ENCODE assay signal across 8 mouse cellular contexts in genomic region chr9:47530544-47530921, GRCm38 (mm10). TPM values are rescaled to one million over a fixed set of nuclear protein-coding genes. Genes with fewer than 3 reads are reported as not detected.
DNase-seq lines count a peak whose midpoint lies in the region; ATAC-seq and TF ChIP-seq lines count a peak whose summit lies in the region.

No protein-coding gene starts in this region.

- no peak for DNase-seq in heart, postnatal 4 days
- DNase-seq in liver, embryonic 14.5 days (ENCODE audit: low read depth in 3 of 3, low spot score in 3 of 3) = no peak
- DNase-seq in right cerebral cortex, postnatal 4 days = no peak
- DNase-seq in cerebellum, postnatal 10 days = no peak
- no peak for DNase-seq in cerebellum, postnatal 36 days

- no peak for ATAC-seq in heart, embryonic 14.5 days (ENCODE audit: insufficient number of reproducible peaks, insufficient read depth, low FRiP score, low read depth)
- peak; percentile 48 for ATAC-seq in forebrain, embryonic 12.5 days (ENCODE audit: low FRiP score)
- peak; percentile 21; the same call in 1 of the 2 replicates for ATAC-seq in liver, embryonic 14.5 days (ENCODE audit: insufficient read depth)

- no peak for TF ChIP-seq EP300 in liver, embryonic 14.5 days (IDR thresholded peaks at IDR 0.05; ENCODE audit: low read depth)

- H3K9ac ChIP-seq in heart, embryonic 14.5 days (ENCODE audit: low read length) = peak overlapping the region; percentile 74
- H3K9ac ChIP-seq in forebrain, embryonic 12.5 days = peak overlapping the region; percentile 93
- no peak overlapping the region for H3K9ac ChIP-seq in liver, embryonic 14.5 days (replicated peaks)

- peak overlapping the region; percentile 95 for H3K4me2 ChIP-seq in heart, embryonic 14.5 days (ENCODE audit: low read length)
- H3K4me2 ChIP-seq in forebrain, embryonic 12.5 days = peak overlapping the region; percentile 73
- H3K4me2 ChIP-seq in liver, embryonic 14.5 days (ENCODE audit: low read depth) = peak overlapping the region; percentile 66

- H3K79me2 ChIP-seq in C2C12 (ENCODE audit: control insufficient read depth, insufficient read depth) = peaks cover 54% of the 10 kb centered on the region

- H3K9me3 ChIP-seq in heart, embryonic 14.5 days (ENCODE audit: control insufficient read depth, low read length) = no peaks in the 10 kb centered on the region
- H3K9me3 ChIP-seq in forebrain, embryonic 12.5 days = no peaks in the 10 kb centered on the region
- H3K9me3 ChIP-seq in liver, embryonic 14.5 days (ENCODE audit: control insufficient read depth, low read length) = no peaks in the 10 kb centered on the region

- H3K79me3 ChIP-seq in C2C12 (ENCODE audit: low read depth) = peaks cover 46% of the 10 kb centered on the region

- H3K4me3 ChIP-seq in heart, embryonic 14.5 days (ENCODE audit: control insufficient read depth in 1 of 2, insufficient read depth in 1 of 2, low read depth in 1 of 2, low read length in 2 of 2) = peak overlapping the region; percentile 66 to 76
- peak overlapping the region; percentile 71 for H3K4me3 ChIP-seq in C2C12 (ENCODE audit: insufficient read depth, poor library complexity, severe bottlenecking)
- H3K4me3 ChIP-seq in forebrain, embryonic 12.5 days (replicated peaks) = peak overlapping the region; percentile 90
- peak overlapping the region; percentile 54 to 58 for H3K4me3 ChIP-seq in liver, embryonic 14.5 days (ENCODE audit: insufficient read depth in 1 of 2, low read depth in 2 of 2, low read length in 2 of 2)

- WGBS in heart, embryonic 14.5 days = under 1% methylated on average over 19 of the region's 30 CpGs
- WGBS in forebrain, embryonic 12.5 days = under 1% methylated on average over 15 of the region's 30 CpGs
- WGBS in liver, embryonic 14.5 days (ENCODE audit: insufficient replicate concordance) = 2% methylated on average over 20 of the region's 30 CpGs

- no peak overlapping the region for H3K27ac ChIP-seq in heart, embryonic 14.5 days (replicated peaks in 1 of 2; ENCODE audit: control insufficient read depth in 1 of 2, insufficient read depth in 1 of 2, low read depth in 2 of 2, low read length in 2 of 2)
- H3K27ac ChIP-seq in forebrain, embryonic 12.5 days = peak overlapping the region; percentile 89
- no peak overlapping the region for H3K27ac ChIP-seq in liver, embryonic 14.5 days

- H3ac ChIP-seq in C2C12 (ENCODE audit: control insufficient read depth, insufficient read length, low read depth) = peak overlapping the region; percentile 74

- no peaks in the 10 kb centered on the region for H3K36me3 ChIP-seq in heart, embryonic 14.5 days (ENCODE audit: control insufficient read depth, insufficient read depth, low read length)
- H3K36me3 ChIP-seq in C2C12 (ENCODE audit: control insufficient read depth, insufficient read depth) = peaks cover 2% of the 10 kb centered on the region
- H3K36me3 ChIP-seq in forebrain, embryonic 12.5 days (replicated peaks) = no peaks in the 10 kb centered on the region
- no peaks in the 10 kb centered on the region for H3K36me3 ChIP-seq in liver, embryonic 14.5 days (replicated peaks; ENCODE audit: control insufficient read depth, insufficient read depth, low read depth)

- peaks cover 3 to 12% of the 10 kb centered on the region in 2 experiments for H3K4me1 ChIP-seq in heart, embryonic 14.5 days (ENCODE audit: control insufficient read depth in 2 of 2, insufficient read depth in 2 of 2, low read length in 2 of 2)
- H3K4me1 ChIP-seq in forebrain, embryonic 12.5 days = peaks cover 38% of the 10 kb centered on the region
- H3K4me1 ChIP-seq in liver, embryonic 14.5 days (replicated peaks; ENCODE audit: control insufficient read depth in 2 of 2, insufficient read depth in 2 of 2, low read length in 1 of 2) = no peaks in the 10 kb centered on the region

- H3K27me3 ChIP-seq in heart, embryonic 14.5 days (ENCODE audit: control insufficient read depth, insufficient read depth, low read length) = peaks cover 45% of the 10 kb centered on the region
- no peaks in the 10 kb centered on the region for H3K27me3 ChIP-seq in C2C12 (ENCODE audit: control insufficient read depth, insufficient read depth, insufficient read length)
- H3K27me3 ChIP-seq in forebrain, embryonic 12.5 days = peaks cover 7% of the 10 kb centered on the region
- H3K27me3 ChIP-seq in liver, embryonic 14.5 days (ENCODE audit: control insufficient read depth, insufficient read depth, low read length) = peaks cover 55% of the 10 kb centered on the region

- TF ChIP-seq CTCF in C2C12 (IDR thresholded peaks at IDR 0.05; ENCODE audit: control insufficient read depth, insufficient read depth, insufficient read length) = no peak
- no peak for TF ChIP-seq CTCF in liver, embryonic 14.5 days (IDR thresholded peaks at IDR 0.05; ENCODE audit: low read depth)

TF ChIP-seq in C2C12, 6 proteins besides CTCF, POLR2A, EP300 and RAD21:
- TF ChIP-seq MYOG (IDR thresholded peaks at IDR 0.05; ENCODE audit: control insufficient read depth, extremely low read depth, insufficient read length) (no peak), MAX (IDR thresholded peaks at IDR 0.05) (no peak), MYOD1 (IDR thresholded peaks at IDR 0.05; ENCODE audit: control insufficient read depth, insufficient read length, low read depth) (no peak), FOSL1 (IDR thresholded peaks at IDR 0.05; ENCODE audit: insufficient read depth, low read length, poor library complexity, severe bottlenecking) (no peak), CEBPB (IDR thresholded peaks at IDR 0.05; ENCODE audit: low read depth) (no peak), USF1 (IDR thresholded peaks at IDR 0.05; ENCODE audit: low read depth) (no peak)

RNA-seq across cellular contexts. Expression of gene Cadm1, which starts 0.6 kb away (rescaled TPM):
- polyA plus RNA-seq in heart, embryonic 14.5 days (2014; fragmentation: Nextera tagmentation; extraction: Ambion mirVana) = 14.7 and 16.5 TPM in 2 replicates
- 1 to 10 TPM; 4.2 to 4.6 TPM for total RNA-seq in heart, postnatal 4 days (2021)
- 41.8 TPM for polyA plus RNA-seq in C2C12 (2012; fragmentation: generic; extraction: Trizol)
- polyA plus RNA-seq in forebrain, embryonic 12.5 days (2016; fragmentation: Nextera tagmentation; extraction: Ambion mirVana) = 99.8 and 117 TPM in 2 replicates
- 2.3 and 3.4 TPM in 2 replicates for polyA plus RNA-seq in liver, embryonic 14.5 days (2012; rRNA removed)
- polyA plus RNA-seq in liver, embryonic 14.5 days (2014; fragmentation: Nextera tagmentation; extraction: Ambion mirVana) = 6.4 and 8.5 TPM in 2 replicates
